Mouse (Mus musculus) midbrain, embryonic 16.5 days (tissue): ENCODE data around the gene Gna15. TPM values are rescaled to one million over a fixed set of nuclear protein-coding genes. Genes with fewer than 3 reads are reported as not detected.

Experiments
- ATAC-seq: fragments of 200-750 bp; cut with Nextera tagmentation; 2 replicates; pipeline ENCODE4 v1.8.0; 2017; ENCODE audit warnings: moderate TSS enrichment
- H3K27ac ChIP-seq: fragments of 300-500 bp; sonication (generic); 2 replicates; pipeline ENCODE4 v1.5.1; 2014; ENCODE audit warnings: mild to moderate bottlenecking, low read length, mixed read lengths
- H3K27me3 ChIP-seq: fragments of 300-500 bp; sonication (generic); 2 replicates; pipeline ENCODE4 v1.6.1; 2014; ENCODE audit warnings: low read depth, low read length, mixed read lengths; ENCODE audit not compliant: control insufficient read depth, insufficient read depth
- H3K36me3 ChIP-seq: fragments of 300-500 bp; sonication (generic); 2 replicates; pipeline ENCODE4 v1.6.1; 2014; ENCODE audit warnings: mild to moderate bottlenecking, low read length, moderate library complexity, mixed read lengths; ENCODE audit not compliant: control insufficient read depth, insufficient read depth
- H3K4me1 ChIP-seq: fragments of 300-500 bp; sonication (generic); 2 replicates; pipeline ENCODE4 v1.6.1; 2014; ENCODE audit warnings: mild to moderate bottlenecking, low read length, mixed read lengths; ENCODE audit not compliant: control insufficient read depth, insufficient read depth
- H3K4me2 ChIP-seq: fragments of 300-500 bp; sonication (generic); 2 replicates; pipeline ENCODE4 v1.6.1; 2014; ENCODE audit warnings: mild to moderate bottlenecking, low read length, mixed read lengths
- H3K4me3 ChIP-seq: fragments of 300-500 bp; sonication (generic); 2 replicates; pipeline ENCODE4 v1.5.1; 2014; ENCODE audit warnings: low read depth, mild to moderate bottlenecking, low read length, moderate library complexity, mixed read lengths
- H3K9ac ChIP-seq: fragments of 300-500 bp; sonication (generic); 2 replicates; pipeline ENCODE4 v1.6.1; 2014; ENCODE audit warnings: low read depth, low read length, mixed read lengths
- H3K9me3 ChIP-seq: fragments of 300-500 bp; sonication (generic); replicated peaks from 2 replicates; pipeline ENCODE4 v1.6.1; 2014; ENCODE audit warnings: mild to moderate bottlenecking, low read length, mixed read lengths; ENCODE audit not compliant: control insufficient read depth, poor library complexity, severe bottlenecking
- whole genome bisulfite sequencing: fragments of 180-500 bp; shearing (Covaris S2); extraction: QIAGEN DNeasy Blood & Tissue Kit; methylation state at CpG from one replicate; pipeline ENCODE4 v1.1.7; 2014; 5-methylcytosine and 5-hydroxymethylcytosine counted together
- polyA plus RNA-seq: library from polyadenylated mRNA; unstranded; fragments of >200 nt; fragmentation: Nextera tagmentation; extraction: Ambion mirVana; gene quantifications from 2 replicates; pipeline ENCODE4 v1.2.1, GENCODE M21; 2015

Gene Gna15
- polyA plus RNA-seq, 1 experiment from 2014 or later, result 0.80 TPM

DNA sequence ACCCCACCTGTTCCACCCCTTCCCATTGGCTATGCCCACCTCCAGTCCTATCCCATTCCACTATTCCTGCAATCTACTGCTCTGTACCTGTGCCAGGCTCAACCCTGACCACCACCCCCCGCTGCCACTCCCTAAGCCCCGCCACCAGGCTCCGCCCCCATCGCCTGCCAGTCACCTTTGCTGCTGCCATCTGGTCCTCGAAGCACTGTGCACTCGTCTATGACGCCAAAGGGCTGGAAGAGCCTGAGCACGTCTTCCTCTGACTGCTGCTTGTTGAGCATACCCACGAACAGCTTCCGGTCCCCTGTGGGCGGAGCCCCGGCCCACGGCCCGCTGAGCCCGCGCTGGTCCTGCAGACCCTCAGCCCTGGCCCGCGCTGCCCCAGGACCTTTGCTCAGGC lies 53.6 kb downstream of the Gna15 start:
- H3K27me3 ChIP-seq, result no peaks in the 10 kb centered on the region
- no peak overlapping the region for H3K4me3 ChIP-seq
- peaks cover 23% of the 10 kb centered on the region for H3K36me3 ChIP-seq
- no peak overlapping the region for H3K9ac ChIP-seq
- H3K9me3 ChIP-seq, result no peaks in the 10 kb centered on the region
- H3K27ac ChIP-seq, result no peak overlapping the region
- 64% methylated on average over 18 of the region's 18 CpGs for WGBS
- peaks cover 32% of the 10 kb centered on the region for H3K4me1 ChIP-seq
- no peak overlapping the region; the same call in 1 of the 2 replicates for H3K4me2 ChIP-seq
- ATAC-seq, result no peak

DNA sequence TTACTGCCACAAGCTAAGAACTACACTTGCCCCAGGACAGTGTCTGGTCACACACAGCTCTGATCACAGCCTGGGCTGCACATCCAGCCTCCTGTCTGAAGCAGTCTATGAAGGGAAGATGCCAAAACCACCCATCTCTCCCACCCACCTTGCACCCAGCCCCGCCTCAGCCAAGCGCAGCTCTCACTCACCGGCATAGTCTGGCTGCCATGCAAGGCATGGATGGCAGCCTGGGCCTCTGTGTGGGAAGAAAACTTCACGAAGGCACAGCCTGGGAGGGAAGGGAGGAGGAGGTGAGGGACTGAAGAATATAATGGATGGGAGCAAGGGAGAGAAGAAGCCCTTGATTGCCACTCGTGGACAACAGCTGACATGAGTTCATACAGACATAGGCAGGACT lies 54.8 kb downstream of the Gna15 start:
- H3K9ac ChIP-seq, result no peak overlapping the region
- no peak overlapping the region for H3K4me2 ChIP-seq
- no peak for ATAC-seq
- H3K27me3 ChIP-seq, result no peaks in the 10 kb centered on the region
- 88% methylated on average over 5 of the region's 5 CpGs for WGBS
- H3K4me3 ChIP-seq, result no peak overlapping the region
- H3K27ac ChIP-seq, result no peak overlapping the region
- peaks cover 19% of the 10 kb centered on the region for H3K36me3 ChIP-seq
- H3K4me1 ChIP-seq, result peaks cover 34% of the 10 kb centered on the region
- H3K9me3 ChIP-seq, result no peaks in the 10 kb centered on the region

DNA sequence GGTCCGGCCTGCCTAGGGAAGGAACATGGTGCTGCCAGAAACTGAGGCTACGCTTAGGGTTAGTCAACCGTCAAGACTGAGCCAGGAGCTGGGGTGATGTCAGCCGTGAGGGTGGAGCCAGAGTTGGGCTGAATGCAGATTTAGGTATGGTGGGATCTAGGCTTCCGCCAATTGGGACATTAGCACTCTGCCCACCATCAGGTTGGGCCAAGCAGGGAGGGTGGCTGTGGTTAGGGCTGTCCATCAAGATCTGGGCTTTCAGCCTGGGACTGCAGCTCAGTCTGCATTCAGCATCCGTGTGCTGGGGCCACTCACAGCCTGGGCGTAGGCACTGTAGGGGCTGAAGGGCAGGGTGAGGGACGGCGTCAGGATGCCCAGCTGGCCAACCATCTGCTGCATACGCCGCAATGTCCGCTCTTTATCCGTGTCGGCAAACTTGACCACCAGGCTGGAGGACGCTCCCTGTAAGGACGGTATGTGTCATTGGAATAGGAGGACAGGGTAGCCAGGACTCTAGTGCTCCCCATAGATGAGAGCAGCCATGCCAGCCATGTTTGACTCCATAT lies 56.3 kb downstream of the Gna15 start:
- H3K4me1 ChIP-seq, result peaks cover 25% of the 10 kb centered on the region
- H3K4me2 ChIP-seq, result no peak overlapping the region
- H3K9ac ChIP-seq, result no peak overlapping the region
- H3K27ac ChIP-seq, result no peak overlapping the region
- no peaks in the 10 kb centered on the region for H3K27me3 ChIP-seq
- H3K4me3 ChIP-seq, result no peak overlapping the region
- no peak for ATAC-seq
- peaks cover 19% of the 10 kb centered on the region for H3K36me3 ChIP-seq
- 86% methylated on average over 16 of the region's 16 CpGs for WGBS
- no peaks in the 10 kb centered on the region for H3K9me3 ChIP-seq

DNA sequence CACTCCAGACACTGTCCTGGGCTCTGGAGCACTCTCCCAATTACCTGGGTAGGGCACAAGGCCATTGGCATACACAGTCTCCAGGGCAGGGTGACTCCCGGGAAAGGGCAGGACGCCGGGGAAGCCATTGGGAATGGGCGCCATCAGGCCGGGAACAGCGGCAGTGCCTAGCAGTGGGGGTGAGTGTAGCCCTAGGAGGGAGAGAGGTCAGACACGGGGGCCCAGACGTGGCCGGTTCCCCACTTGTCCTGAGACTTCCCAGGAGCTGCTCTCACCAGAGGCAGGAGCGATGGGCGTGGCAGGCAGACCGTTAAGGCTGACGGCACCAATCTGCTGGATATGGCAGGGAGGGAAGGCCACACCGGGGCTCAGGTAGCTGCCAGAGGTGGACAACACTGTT lies 57.1 kb downstream of the Gna15 start:
- H3K9ac ChIP-seq, result no peak overlapping the region
- no peaks in the 10 kb centered on the region for H3K9me3 ChIP-seq
- H3K27me3 ChIP-seq, result no peaks in the 10 kb centered on the region
- ATAC-seq, result no peak
- H3K4me1 ChIP-seq, result peaks cover 17% of the 10 kb centered on the region
- WGBS, result 73% methylated on average over 14 of the region's 14 CpGs
- peaks cover 22% of the 10 kb centered on the region for H3K36me3 ChIP-seq
- no peak overlapping the region for H3K27ac ChIP-seq
- H3K4me3 ChIP-seq, result no peak overlapping the region
- no peak overlapping the region for H3K4me2 ChIP-seq

DNA sequence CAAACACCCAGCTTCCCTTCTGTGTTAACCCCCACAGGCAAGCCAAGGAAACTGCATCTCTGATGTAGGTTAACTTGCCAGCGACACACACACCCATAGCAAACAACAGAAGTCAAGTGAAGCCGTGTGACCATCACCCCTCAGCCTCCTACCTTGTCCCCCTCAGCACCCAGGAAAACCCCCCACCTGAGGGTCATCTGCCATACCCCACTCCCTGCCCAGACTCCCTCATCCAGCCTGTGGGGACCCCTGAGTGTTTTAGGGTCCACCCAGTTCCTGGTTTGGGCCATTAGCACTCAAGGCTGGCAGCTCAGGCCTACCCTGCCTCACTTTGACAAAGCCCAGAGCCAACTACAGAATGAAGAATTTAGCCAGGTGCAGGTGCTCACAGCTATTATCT lies 58.0 kb downstream of the Gna15 start:
- H3K27me3 ChIP-seq, result no peaks in the 10 kb centered on the region
- H3K4me1 ChIP-seq, result peaks cover 13% of the 10 kb centered on the region
- H3K27ac ChIP-seq, result no peak overlapping the region
- peaks cover 22% of the 10 kb centered on the region for H3K36me3 ChIP-seq
- ATAC-seq, result no peak
- no peak overlapping the region for H3K4me3 ChIP-seq
- H3K4me2 ChIP-seq, result no peak overlapping the region
- no peak overlapping the region for H3K9ac ChIP-seq
- no peaks in the 10 kb centered on the region for H3K9me3 ChIP-seq
- WGBS, result 85% methylated on average over 2 of the region's 2 CpGs

DNA sequence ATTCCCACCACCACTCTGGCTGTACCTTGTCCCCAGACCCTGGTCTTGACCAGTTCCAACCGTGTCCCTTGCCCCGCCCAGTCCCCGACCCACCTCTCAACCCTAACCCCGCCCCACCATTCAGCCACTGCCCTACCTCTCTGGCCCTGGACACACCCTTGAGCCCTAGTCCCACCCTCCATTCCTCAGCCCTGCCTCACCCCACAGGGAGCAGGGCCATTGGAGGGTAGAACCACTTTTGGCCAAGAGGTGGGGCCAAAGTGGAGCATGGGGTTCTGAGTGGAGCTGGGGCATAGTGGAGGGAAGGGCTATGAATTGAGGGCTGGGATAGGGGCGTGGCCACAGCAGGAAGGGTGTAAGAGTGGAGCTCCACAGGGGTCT lies 58.8 kb downstream of the Gna15 start:
- no peak overlapping the region for H3K27ac ChIP-seq
- H3K4me2 ChIP-seq, result no peak overlapping the region
- no peaks in the 10 kb centered on the region for H3K9me3 ChIP-seq
- ATAC-seq, result peak; percentile 9; the same call in 1 of the 2 replicates
- H3K36me3 ChIP-seq, result peaks cover 22% of the 10 kb centered on the region
- WGBS, result 6% methylated on average over 5 of the region's 5 CpGs
- H3K4me3 ChIP-seq, result no peak overlapping the region
- H3K27me3 ChIP-seq, result no peaks in the 10 kb centered on the region
- H3K9ac ChIP-seq, result no peak overlapping the region
- H3K4me1 ChIP-seq, result peaks cover 6% of the 10 kb centered on the region; the same call in 1 of the 2 replicates

DNA sequence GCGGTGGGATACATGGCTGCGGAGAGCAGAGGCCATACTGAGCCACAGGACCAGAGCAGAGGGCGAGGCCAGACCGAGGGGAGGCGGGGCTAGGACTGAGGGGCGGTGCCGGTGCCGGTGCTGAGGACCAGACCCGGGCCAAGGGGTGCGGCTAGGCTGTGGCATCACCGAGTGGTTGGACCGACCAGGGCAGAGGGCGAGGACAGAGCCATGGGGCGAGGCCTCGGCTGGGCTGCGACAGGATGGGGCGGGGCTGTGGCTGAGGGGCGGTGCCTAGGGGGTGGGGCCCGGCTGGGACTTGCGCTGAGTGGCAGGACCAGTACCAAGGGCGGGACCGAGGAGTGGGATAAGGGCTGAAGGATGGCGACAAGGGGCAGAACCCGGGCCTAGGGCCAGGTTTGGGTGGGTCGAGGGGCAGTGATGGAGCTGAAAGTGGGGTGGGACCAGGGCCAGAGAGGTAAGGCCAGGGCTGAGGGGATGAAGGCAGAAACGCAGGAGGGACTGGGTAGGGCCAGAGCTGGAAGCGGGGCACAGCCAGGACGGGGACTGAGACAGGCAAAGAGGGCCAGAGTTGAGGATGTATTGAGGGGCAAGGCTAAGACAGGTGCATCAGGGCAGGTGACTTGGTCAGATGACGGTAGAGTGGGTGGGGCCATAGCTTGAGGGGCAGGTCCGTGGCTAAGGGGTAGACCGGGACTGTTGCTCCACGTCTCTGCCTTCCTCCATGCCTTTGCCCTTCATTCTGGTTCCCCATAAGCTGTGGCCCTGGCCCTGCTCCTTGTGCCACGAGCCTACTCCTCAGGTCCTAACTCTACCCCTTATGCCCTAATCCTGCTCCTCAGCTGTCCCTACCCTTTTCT lies 59.4 kb downstream of the Gna15 start:
- Histone ChIP-seq H3K36me3 (peaks cover 22% of the 10 kb centered on the region), H3K4me1 (peaks cover 6% of the 10 kb centered on the region; the same call in 1 of the 2 replicates), H3K27ac (no peak overlapping the region), H3K27me3 (no peaks in the 10 kb centered on the region), H3K4me3 (0 out of 2 replicates have a peak overlapping the region, but pooled peaks have one; percentile 13), H3K9me3 (no peaks in the 10 kb centered on the region), H3K4me2 (peak overlapping the region; percentile 40), H3K9ac (peak overlapping the region; percentile 40; the same call in 1 of the 2 replicates)
- ATAC-seq, result peak; percentile 55
- WGBS, result 8% methylated on average over 30 of the region's 33 CpGs

DNA sequence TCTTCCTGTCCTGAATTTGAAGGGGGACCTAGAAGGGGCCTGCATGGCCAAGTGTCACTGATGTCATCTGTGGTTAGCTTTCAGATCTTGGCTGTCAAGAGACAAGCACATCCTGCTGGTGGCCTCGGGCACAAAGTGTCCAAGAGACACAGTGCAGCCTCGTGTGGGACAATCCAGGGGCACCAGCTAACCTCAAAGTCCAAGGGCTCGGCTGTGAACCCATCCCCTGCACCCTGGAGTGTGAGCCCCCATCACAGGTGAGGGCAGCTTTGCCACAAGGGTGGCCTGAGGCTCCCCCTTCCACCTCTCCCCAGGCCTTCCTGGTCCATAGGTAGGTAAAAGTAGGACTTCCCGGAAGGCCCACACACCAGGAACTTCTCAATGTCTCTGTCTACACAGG lies 60.5 kb downstream of the Gna15 start:
- WGBS, result 67% methylated on average over 4 of the region's 4 CpGs
- Histone ChIP-seq H3K27ac (no peak overlapping the region), H3K4me1 (peaks cover 6% of the 10 kb centered on the region; the same call in 1 of the 2 replicates), H3K4me3 (no peak overlapping the region), H3K9ac (no peak overlapping the region), H3K9me3 (no peaks in the 10 kb centered on the region), H3K27me3 (no peaks in the 10 kb centered on the region), H3K36me3 (peaks cover 19% of the 10 kb centered on the region), H3K4me2 (no peak overlapping the region)
- no peak for ATAC-seq

DNA sequence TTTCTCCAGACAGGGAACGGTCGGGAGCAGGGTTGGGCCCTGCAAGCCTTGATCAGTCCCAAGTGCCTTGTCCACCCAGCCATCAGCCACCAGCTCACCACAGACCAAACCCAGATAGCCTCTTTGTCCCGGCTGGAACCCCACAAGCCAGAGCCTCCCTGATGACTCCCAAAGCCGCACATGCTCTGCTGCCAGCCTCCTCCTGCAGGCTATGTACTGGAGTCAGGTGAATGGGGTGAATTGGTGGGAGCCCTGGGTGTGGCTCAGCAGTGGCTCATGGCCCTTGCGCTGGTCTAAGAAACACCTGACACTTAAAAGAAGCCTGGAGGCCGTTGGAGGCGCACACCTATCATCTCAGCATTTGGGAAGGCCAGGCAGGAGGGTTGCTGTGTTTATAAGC lies 61.1 kb downstream of the Gna15 start:
- Histone ChIP-seq H3K4me2 (no peak overlapping the region), H3K4me3 (no peak overlapping the region), H3K27me3 (no peaks in the 10 kb centered on the region), H3K9me3 (no peaks in the 10 kb centered on the region), H3K9ac (no peak overlapping the region), H3K36me3 (peaks cover 15% of the 10 kb centered on the region), H3K27ac (no peak overlapping the region), H3K4me1 (peaks cover 6% of the 10 kb centered on the region; the same call in 1 of the 2 replicates)
- WGBS, result 80% methylated on average over 7 of the region's 7 CpGs
- no peak for ATAC-seq
